Mouse (Mus musculus): ENCODE results near the gene Patj.

Gene Patj

Small RNA genes lying within 50 kb of the gene (microRNA-seq; reads per million reads assigned to microRNA genes)
- gene Gm22625 = 0 reads per million in 2 experiments
- 0 reads per million in 2 experiments for gene Gm26154
